Mouse (Mus musculus) embryonic fibroblast, embryonic 13.5 days (primary cell): ENCODE measurements around the gene Olfr1224-ps1.

Experiments
- CTCF ChIP-seq: IDR thresholded peaks from 2 replicates; pipeline ENCODE4 v1.5.1; 2011; ENCODE audit warnings: mild to moderate bottlenecking, control low read depth, low read length, moderate library complexity, borderline replicate concordance; ENCODE audit not compliant: insufficient read depth
- POLR2A ChIP-seq: IDR thresholded peaks from 2 replicates; pipeline ENCODE4 v1.6.1; 2011; ENCODE audit warnings: low read depth, mild to moderate bottlenecking, control low read depth, low read length, moderate library complexity

DNA sequence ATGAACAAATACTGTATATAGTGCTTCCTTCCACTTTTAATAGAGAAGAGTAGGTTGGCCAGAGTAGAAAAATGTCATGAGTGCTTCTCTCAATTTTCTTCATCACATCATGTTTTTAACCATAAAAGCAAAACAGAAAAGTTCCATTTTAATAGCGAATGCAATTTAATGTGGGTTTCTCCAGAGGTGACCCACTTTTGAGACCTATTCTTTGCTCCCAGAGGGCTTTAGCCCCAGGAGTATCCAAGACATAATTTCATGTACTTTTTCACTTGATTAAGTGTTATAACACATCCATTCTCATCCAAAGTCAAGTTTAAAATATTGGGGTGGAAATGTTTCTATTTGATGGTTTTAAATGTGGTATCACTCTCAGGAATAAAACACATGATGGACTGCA, 10.7 kb upstream of the Olfr1224-ps1 start, which contains the start of gene Olfr1225:
- TF ChIP-seq POLR2A (no peak), CTCF (no peak)
